Mouse (Mus musculus) thymus, postnatal 0 days (tissue): ENCODE measurements at regions not wholly inside any gene's neighbourhood (a gene's known extent, or its start where the extent isn't known, plus 50 kb on each side); places are given as distances from the start of the nearest gene placed in this dataset.

Source experiments
- DNase-seq: peaks from one replicate; pipeline ENCODE4 v3.0.0-alpha.2; 2015; ENCODE audit warnings: low spot score

DNA sequence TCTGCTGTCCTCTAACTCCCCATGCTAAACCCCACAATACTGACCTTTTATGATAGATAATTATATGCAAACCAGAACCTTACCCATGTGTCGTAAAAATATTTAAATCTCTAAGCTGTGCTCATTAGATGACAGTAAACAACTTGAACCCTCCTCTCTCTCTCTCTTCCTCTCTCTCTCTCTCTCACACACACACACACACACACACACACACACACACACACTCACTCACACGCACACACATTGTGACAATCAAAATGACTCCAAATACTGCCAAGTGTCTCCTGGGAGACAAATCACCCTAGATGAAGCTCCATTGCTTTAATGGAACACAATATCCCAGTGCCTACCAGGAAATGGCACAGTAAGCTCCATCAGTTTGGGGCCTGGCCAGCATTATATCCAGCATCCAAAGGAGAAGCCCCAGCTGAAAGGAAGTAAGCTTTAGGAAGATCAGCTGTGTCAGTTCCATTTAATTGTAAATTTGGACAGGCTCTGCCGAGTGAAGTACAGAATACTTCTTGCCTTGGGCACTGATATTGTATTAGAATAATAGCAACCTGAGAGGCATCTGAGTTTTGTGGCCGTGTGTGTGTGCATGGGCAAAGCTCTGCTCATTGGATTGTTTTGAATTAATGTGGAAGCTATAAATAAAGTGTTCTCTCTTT, 220.7 kb downstream of the Fam84b start:
- DNase-seq = no peak

DNA sequence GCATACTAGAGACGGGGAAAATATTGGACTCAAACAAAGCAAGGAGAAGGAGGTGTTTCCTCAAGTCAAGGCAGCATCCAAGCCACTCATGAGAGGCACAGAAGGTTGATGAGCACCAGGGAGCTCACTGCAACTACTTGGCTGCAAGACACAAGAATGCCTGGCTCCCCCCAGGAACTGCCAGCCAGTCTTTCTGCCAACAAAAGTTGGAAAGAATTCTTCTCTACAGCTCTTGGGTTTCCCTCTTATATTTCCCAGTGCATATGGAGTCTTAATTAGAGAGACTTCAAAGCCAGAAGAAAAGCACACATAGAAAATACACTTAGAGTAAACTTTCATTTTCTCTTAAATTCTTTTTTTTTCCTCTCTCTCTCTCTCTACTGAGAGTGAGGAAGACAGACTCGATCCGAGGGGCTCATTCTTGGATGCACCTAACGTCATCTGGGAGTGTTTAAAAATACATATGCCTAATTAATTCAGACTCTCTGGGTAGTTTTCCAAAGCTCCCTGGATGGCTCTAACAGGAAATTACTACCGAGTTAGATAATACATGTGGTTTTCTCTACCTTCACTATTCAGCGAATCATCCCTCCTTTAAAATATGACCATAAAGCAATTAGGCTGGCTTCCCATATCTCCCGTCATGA, 222.7 kb downstream of the Fam84b start:
- no peak for DNase-seq

DNA sequence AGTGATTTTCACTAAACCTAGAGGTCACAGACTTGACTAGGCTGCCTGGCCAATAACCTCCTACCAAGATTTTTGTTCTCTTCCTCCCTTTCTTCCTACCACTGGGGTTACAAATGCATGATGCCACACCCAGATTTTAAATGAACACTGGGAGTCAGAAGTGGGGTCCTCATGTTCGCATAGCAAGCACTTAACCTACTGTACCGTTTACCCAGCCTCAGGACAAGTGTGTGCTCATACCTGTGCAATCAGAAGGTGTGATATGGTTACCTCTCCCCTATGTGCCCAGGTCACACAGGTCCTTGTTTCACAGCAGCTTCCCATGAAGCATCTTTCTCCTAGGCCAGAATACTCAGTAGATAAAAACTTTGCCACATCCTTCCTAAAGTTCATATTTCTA, 234.8 kb downstream of the Fam84b start:
- DNase-seq = no peak

DNA sequence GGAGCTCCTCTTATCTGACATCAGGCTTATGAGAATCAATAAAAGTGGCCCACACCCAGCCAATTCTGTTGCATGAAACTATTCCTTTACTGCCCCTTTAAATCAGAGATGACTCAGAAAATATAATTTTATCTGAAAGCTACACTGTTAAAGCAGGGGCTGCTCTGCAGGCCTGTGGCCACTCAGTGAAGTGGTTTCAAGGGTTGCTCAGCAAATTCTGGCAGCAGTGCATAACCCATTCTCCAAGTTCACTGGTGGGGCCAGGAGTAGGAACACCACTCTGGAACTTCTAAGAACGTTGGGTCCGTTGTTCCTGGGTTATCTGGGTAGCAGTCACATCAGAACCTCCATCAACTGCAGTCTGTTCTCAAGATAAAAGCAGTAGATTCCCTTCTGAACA, 236.2 kb downstream of the Fam84b start:
- DNase-seq = no peak

DNA sequence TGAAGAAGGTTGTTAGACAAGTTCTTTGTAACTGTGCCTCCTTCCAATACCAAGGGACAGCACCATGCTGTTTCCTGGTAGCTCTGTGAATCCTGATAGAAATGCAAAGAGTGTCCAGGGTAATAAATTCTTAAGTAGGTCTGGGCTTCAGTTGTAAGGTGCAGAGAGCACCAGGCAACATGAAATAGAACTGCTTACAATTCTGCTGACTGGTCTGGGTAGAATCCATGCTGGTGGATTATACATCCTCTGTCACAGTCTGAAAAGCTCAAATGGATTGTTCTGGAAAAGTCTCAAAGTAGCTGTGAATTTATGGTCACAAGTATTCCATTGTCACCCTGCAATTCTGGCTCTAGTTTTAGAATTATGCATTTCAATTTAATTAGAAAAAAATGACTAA, 251.7 kb downstream of the Fam84b start:
- no peak for DNase-seq

DNA sequence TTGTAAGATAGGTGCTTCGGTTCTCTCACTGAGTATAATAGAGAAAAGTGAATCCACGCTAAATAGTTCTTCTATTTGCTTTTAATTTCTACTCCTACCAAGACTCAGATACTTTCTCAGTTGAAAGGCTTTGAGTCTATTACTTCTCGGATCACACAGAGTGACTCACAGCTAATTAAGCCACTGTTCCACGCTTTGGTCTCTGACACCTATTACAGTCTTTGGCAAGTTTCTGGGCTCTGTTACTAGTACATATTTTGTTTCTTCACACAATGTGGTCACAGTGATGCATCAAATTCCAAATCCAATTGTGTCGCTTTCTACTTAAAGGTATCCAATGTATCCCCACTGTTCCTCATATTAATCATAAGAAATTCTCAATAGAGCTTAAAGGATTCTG, 276.5 kb downstream of the Fam84b start:
- no peak for DNase-seq

DNA sequence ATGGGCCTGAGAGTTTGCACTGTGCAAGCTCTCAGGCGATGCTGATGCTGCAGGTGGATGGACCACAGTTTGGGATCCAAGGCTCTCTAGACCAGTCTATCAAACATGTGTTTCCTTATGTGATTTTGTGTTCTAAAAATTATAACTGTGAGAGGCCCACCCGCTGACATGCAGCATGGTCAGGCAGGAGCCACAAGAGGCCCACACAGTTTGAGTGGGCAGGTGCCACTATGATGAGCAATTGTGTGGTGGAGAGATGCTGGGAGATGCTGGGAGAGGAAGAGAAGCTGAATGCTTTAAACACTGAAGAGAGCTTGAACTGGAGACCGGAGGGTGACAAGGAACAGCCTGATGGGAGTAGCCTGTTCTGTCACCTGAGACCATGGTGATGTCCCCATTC, 287.3 kb downstream of the Fam84b start:
- no peak for DNase-seq

DNA sequence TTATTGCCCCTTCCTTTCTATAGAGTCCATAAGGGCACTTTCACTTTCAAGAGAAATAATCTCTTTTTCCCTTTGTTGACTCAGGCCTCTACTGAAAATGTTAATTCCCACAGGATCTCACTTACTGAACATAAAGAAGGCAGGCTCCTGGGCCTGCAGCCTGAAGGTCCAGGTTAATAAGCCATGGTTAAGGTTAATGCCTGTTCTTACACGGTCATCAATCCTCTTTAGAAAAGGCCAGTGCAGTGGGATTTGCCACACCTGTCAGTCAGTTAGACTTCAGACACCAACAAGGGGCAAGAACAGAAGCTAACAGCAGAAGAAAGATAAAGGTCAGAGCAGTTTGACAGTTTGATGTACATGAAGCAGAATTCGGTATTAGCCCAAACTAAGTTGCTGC, 288.6 kb downstream of the Fam84b start:
- no peak for DNase-seq

DNA sequence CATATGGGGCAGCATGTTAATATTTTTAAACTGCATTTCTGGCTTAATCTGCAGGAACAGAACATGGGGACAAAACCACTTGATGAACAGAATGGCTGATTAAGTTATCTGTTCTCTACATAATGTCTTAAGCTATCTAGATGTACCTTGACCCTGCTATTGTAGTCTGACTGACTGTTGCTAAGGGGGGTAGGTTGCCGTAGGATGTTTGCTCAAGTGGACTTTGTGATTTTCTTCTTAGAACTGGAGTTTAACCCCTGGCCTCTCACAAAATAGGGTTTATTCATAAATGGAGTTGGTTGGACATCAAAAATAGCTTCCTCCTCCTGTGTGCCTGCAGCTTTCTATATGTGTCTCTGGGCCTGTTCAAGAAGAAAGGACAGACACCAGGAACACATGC, 292.9 kb downstream of the Fam84b start:
- DNase-seq = no peak

DNA sequence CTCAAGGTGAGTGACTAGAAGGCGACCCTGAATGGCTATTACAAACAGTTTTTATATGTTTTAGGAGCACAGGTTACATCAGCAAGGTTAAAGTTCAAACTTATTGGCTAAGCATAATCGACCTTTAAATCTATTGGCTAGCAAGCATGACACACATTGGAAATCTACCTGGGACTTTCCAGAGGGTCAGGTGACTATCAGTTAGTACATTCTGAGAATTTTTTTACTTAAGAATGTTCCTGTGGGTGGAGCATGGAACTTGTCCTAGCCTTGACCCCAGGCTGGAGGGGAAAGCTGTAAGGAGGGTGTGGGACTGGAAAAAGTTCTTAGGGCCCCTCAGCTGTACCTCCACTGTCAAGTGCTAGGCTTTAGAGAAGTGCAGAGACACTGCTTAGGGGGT, 297.9 kb downstream of the Fam84b start:
- no peak for DNase-seq

DNA sequence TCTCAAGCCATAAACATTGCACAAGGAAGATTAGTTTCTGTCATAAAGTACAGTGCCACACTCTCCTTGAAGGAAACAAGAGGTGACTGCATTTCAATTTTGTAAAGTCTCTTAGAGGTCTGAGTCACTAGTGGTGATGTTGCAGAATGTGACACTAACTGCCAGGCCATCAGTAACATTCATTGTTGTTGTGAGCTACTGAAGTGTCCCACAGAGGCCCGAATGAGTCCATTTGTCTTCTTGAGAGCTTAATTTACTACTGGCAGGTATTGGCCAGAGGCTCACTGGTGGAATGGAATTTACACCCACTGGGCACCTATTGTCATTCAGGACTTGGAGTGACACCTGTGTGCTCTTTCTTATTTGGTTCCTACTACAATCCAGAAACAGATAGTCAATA, 299.0 kb downstream of the Fam84b start:
- no peak for DNase-seq

DNA sequence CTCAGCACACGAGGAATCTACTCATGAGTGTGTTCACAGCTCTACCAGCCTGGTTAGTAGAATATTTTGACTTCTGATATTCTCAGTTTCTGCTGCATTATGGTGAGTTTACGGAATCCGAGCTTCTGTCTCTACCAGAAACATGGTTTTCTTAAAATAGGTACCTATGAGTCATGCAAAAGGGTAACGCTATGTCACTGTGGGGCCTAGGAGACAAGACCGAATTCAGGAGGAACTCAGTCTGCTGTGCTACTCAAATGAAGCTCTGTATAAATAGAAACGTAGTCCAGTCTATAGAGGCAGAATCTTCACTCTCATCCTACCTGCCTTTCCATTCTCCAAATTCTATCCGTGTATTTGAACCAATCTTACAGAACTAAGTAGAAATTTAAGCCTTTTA, 305.5 kb downstream of the Fam84b start:
- no peak for DNase-seq

DNA sequence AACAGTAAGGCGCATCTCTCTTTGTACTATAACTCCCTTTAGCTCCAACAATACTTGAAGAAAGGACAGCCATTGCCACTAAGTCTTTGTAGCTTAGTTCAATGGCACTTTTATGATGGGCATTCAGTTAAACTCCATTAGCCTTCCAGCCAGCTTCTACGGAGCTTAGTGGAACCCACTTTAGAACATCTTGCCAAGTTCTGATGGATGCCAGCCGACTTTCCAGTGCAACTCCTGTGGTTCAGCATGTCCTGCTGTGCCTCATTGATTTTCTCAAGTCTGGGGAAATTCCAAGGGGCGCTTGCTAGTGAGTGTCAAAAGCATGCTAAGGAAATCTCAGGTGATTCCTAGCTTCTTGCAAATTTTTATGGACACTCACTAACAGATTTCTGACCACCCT, 316.4 kb downstream of the Fam84b start:
- no peak for DNase-seq

DNA sequence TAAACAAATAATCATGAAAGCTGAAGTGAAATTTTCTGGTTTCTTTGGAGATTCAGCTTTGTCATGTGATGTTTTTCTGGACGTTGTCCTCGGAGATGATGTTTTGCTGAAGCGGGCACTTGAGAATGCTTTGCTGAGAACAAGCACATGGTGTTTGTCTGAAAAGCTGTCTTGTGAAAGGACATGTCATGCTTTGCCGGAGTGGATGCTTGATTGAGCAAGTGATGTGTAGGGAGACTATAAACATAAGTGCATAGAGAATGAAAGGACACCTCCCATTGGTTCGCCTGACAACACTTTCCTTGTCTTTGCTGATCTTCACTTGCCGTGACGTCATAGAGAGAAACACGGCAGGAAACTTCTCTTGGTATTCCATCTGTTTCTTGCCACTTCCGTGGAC, 318.9 kb downstream of the Fam84b start:
- no peak for DNase-seq

DNA sequence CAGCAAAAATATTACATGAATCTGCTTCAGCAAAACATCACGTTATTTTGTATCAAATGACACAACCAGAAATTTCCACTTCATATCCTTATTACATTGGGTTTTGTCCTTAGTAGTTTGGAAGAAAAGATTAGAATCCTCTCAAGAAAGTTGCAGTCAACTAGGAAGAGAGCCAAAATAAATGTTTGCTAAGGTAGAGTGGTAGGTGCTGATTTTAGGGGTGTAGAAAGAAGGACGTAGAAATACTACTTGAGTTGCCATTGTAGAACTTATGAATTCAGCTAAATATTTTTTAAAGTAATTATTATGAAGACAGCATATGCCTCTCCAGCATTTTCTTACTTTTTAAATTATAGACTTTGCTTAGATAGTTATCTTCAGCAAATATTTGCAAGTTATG, 336.8 kb downstream of the Fam84b start:
- DNase-seq = no peak

DNA sequence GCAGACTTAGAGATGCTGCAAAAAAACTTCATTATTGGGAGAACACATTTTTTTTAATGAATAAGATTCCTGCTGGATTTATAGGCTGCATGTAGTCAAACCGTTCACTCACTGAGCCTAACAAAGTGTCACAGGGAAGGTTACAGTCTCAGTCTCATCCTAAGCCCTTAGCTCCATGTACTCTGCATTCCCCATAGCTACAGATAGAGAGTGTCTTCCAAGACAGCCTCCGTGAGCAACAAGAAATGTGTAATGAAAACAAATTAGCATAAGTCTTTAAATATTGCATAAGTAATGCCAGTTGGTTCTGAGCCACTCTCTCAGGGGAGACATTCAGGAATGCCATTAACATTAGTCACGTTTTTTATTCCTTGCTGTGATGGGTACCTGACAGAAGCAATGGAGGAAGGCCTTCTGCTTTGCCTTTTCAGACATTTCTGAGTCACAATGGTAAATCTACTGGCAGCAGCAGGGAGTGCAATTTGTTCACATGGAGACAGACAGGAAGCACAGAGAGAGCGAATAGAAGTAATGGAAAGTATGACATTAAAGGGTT, 376.7 kb downstream of the Fam84b start:
- DNase-seq = no peak

DNA sequence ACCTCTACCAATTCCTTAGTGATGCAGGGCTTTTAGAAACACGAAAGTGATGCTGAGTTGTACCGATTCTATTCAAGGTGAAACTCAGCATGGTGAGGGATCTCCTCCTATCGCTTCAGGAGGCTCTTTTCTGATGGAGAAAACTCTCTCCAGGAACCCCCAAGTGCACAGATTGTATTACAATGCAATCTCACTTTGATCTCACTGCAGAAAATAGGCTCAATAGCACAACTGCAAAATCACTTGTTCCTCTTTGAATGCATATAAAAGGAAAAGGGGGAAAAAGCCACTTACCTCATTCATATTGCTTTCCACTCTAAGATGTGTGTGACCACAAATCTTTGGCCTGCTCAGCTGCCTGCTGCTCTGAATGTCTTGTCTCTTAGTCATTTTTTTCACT, 378.5 kb downstream of the Fam84b start:
- no peak for DNase-seq

DNA sequence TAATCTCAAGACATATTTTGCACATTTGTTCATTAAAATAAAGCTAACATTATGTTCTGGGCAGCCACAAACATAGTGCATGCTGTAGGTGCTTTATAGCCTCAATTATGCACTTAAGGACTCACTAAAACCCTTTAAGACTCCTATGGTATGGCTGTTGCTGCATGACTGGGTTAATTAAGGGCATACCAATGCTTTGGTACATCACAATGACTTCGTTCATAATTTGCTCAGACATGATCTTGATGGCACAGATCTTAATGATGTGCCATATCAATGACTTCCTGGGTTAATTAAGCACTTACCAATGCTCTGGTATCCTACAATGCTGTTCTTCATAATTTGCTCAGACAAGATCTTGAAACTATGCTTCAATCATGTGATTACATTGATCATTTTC, 415.5 kb upstream of the 4933412E24Rik start:
- DNase-seq = no peak

DNA sequence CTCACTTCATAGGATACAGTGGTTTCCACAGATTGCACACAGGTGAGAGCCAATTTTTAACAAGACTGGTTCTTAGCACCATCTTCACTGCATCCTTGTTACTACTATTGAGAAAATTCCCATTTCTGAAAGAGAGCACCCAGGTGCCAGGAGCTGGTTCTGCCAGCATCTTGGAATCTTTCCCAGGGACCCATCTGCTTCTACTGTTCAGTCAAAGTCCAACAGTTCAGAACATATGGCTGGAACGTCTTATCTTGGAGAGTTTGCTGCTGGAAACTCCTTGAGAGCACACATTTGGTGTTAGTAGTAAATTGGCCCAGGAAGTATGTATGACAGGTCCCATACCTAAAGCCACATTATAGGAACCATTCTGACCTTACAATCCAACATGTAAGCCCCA, 402.7 kb upstream of the 4933412E24Rik start:
- DNase-seq = no peak

DNA sequence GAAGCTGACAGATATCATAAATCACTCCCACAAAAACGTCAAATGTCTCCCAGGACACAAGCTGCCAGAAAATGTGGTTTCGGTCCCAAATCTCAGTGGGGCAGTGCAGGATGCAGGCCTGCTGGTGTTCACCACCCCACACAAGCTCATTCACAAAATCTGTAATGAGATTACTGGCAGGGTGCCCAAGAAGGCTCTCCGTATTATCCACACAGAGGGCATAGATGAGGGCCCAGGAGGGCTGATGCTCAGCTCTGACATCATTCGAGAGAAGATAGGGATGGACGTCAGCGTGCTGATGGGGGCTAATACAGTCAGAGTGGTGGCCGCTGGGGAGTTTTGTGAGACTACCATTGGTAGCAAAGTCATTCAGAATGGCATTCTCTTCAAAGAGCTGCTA, 375.9 kb upstream of the 4933412E24Rik start:
- DNase-seq = no peak

DNA sequence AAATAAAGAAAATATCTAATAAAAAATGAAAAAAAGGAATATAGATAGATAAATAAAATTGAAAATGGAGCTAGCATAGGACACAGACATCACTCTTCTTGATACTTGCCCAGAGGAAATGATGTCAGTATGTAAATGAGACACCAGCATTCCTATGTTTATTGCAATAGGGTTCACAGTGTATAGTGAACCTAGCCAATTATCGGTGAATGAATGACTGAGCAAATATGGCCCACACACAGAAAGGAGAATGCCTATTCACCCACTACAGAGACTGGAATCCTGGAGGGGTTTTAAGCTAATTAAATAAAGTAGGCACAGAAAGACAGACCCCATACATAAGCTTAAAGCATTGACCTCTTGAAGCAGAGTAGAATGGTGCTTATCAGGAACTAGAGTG, 373.9 kb upstream of the 4933412E24Rik start:
- no peak for DNase-seq

DNA sequence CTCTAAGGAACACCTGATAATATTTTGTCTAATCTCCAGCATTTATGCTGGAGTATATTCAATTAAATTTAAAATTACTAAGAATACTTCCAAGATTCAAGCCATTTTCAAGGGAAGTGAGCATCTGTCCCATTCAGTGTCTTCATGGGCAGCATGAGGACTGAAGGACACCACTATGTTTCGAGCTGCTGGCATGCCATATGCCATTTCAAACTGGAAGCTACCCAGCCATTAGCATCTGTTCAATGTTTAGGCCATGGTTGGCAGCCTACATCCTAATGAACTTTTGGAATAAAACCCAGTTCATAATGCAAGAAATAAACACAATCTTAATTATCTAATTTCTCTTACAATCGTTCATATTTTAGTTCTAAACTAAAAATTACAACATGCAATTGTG, 371.5 kb upstream of the 4933412E24Rik start:
- no peak for DNase-seq
